Mouse (Mus musculus) gastrocnemius, postnatal 14 days (tissue): ENCODE measurements around the gene Dytn. TPM values are rescaled to one million over a fixed set of nuclear protein-coding genes. Genes with fewer than 3 reads are reported as not detected.

Source experiments
- DNase-seq: peaks from one replicate; pipeline ENCODE4 v3.0.0; 2021; ENCODE audit warnings: mixed read lengths
- intact Hi-C: fragments of 180-260 bp; cut with DNase I; formaldehyde crosslinking; loops from one replicate; pipeline ENCODE4 v1.15.1; 2025; ENCODE audit warnings: low total_unique reads
- total RNA-seq, 2 experiments: library from RNA; stranded (reverse); gene quantifications; 2 replicates each; pipeline ENCODE4 v1.2.3; 2021

Gene Dytn
- total RNA-seq, 2 experiments from 2014 or later = not detected

DNA sequence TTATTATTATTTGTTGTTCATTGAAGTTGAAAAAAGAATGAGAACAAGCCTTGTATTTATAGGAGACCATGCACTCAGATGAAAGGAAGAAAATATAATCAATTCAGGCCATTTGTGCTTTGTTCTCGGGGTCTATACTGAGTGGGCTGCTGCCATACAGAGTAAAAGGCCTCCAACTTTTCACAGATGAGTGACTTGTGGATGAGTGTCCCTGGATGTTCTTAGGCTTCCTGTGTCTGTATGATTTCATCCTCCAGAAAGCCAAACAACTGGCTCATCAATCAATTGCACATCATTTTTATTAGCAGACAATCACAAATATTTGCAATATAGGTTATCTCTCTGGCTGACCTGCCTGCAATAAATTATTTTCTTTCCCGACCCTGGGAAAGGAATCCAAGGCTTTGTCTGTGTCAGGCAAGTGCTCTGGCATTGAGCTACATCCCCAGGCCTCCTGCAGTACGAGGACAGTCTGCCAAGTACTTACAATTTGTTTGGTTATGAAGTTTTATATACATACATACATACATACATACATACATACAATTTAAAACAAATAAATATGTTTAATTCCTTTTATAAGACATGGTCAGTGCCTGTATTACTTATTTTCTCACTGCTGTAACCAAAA lies 82.7 kb downstream of the Dytn start:
- intact Hi-C loops = no loop called here
- DNase-seq = no peak

DNA sequence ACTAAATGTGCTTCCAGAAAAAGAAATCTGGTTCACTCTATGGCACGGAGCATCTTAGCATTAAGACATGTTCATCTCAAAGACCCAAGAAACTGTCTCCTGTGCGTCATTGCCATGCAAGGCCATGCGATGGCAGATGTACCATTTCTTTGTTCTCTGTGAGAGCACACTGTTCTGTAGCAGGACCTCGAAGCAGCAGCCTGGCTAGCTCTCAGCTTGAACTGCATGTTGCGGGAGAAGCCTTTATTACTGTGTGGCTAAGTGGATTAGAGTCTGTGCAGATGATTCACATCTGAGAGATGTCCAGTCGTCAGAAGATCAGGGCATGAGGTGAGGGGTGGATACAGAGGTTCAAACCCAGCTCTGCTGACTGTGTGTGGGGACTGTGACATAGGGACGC lies 99.9 kb downstream of the Dytn start:
- intact Hi-C loops = no loop called here
- no peak for DNase-seq

DNA sequence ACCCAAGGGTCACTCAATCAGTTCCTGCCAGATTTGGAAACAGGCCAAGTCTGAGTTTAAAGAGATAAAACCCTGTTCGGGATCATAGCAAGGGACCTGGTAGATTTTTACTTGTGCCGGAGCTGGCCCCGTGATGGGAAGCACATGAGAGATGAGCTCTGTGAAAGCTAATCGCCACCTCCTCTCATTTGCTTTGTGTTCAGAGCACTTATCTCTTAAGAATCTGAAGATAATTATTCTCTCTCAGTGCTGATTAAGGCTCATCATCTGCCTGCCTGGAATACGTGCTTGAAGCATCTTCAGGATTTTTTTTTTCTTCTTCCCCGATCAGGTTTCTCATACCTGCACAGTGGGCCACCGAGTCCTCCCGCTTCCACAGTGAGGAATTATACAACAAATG lies 107.6 kb downstream of the Dytn start:
- intact Hi-C loops = no loop called here
- no peak for DNase-seq

DNA sequence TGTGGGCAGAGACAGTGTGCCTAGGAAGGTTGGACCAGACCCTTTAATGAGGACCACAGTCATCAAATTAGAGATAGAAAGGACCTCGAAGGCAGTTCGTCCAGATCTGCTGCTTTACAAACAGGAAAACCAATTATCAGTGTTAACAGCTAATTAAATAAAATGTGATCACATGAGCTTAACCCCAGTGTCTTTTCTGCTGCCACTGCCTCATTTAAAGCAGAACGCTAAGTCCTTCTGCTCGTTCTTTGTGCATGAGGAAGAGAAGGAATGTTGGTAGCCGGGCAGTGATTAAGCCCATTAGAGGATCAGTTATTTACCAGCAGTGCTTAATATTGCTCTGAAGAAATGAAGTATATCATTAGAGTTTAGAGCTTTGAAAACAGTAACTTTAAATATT lies 109.9 kb downstream of the Dytn start:
- DNase-seq = no peak
- intact Hi-C loops = no loop called here

DNA sequence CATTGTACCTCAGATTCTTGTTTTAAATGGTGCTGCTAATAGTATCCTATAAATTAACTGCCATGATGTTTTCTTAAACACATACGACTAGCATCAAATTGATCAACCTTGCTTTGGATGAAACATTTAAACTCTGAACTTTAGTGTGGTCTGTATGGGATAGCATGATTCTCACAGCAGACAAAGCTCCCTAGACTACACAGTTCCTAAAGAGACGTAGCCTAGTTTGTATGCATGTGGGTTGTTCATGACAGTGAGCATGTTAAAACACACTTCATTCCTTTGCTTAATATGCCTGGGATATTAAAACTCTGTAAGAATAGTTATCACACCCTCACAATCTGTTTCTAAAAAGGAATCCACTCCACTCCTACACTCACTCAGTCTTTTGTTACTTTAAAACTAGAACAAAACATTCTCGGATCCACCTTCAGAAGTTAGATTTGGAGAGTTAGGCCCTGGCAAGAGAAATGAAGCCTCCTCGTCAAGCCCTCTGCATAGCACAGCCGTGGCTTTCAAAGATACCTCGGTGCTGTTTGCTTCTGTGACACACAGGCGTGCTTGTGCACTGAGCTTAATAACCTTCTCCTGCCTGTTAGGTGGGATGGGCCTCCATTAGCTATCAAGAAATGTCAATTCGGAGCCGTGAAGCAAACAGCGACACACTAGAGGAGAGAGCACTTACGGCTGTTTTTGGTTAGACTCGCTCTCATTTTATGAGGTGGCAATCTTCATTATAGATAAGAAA lies 112.7 kb downstream of the Dytn start:
- intact Hi-C loops = no loop called here
- no peak for DNase-seq

DNA sequence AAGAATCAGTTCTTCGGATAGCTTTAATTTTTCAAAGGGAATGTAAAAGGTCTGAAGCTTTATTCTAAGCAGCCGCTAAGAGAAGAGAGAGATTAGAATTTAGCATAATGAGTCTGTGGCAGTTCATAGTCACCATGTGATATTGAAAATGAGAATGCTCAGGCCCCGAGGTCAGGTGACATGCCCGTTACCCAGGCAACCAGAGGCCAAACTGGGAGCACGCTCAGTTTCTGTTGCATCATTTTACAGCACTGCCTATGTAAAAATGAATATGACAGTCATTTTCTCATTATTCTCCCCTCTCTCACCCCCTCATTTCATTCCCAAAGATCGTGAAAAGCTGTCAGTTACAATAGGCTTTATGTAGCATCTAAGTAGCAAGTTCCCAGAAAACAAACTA lies 113.3 kb downstream of the Dytn start:
- intact Hi-C loops = no loop called here
- no peak for DNase-seq

Other genes with a start within 250 kb of the Dytn start
- 1 to 10 TPM; 3.7 to 5.5 TPM for gene Adam23, start 241.0 kb downstream of the Dytn start, total RNA-seq
- not detected for gene Gm39653, start 71.0 kb downstream of the Dytn start, total RNA-seq
- not detected for gene Mdh1b, start 43.4 kb upstream of the Dytn start, total RNA-seq
- gene Fastkd2, start 43.7 kb upstream of the Dytn start, total RNA-seq = 10 to 100 TPM; 12.5 to 17.2 TPM
- not detected for gene 4933402D24Rik, start 82.3 kb upstream of the Dytn start, total RNA-seq